Mouse (Mus musculus) spleen, postnatal 36 days (tissue): ENCODE results near the gene Rarres2.

Source experiments
- DNase-seq, 2 experiments: peaks; one replicate each; pipeline ENCODE4 v3.0.0; 2022; ENCODE audit warnings: low spot score in 2 of 2, mixed read lengths in 1 of 2

Gene Rarres2

DNA sequence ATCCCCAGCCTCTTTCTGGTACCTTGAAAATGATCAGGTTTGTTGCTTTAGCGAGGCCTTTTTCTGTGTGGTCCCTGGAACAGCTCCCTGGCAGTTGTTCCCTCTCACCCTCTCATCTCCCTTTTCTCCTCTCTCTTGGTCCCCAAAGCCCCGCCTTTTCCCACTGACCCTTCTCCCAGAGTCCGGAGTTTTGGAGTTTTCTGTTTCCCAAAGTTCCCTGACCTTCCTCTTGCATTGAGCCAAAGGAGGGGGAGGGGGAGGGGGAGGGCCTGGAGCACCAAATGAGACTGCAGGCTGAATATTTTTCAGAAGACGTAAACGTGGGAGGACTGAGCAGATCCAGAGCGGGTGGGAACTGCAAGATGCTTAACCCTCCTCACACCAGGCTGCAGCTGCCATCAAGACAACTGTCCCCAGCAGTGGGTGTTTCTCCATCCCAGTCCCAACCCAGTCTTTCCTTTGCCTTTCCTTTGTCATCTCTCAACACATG, at the start of gene Rarres2:
Gene Rarres2 (minus strand): TSS at position 218 of the 490 bp plus-strand sequence.
- no peak for DNase-seq

DNA sequence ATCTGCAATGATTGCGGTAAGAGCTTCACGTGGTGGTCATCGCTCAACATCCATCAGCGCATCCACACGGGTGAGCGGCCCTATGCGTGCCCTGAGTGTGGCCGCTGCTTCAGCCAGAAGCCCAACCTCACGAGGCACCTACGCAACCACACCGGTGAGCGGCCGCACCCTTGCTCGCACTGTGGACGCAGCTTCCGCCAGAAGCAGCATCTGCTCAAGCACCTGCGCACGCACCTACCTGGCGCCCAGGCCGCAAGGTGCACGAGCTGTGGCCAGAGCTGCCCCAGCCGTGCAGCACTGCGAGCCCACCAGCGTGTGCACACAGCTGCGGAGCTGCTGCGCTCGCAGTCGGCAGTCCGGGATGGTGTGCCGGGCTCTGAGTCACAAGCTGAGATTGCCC, 47.4 kb upstream of the Rarres2 start:
- no peak for DNase-seq

DNA sequence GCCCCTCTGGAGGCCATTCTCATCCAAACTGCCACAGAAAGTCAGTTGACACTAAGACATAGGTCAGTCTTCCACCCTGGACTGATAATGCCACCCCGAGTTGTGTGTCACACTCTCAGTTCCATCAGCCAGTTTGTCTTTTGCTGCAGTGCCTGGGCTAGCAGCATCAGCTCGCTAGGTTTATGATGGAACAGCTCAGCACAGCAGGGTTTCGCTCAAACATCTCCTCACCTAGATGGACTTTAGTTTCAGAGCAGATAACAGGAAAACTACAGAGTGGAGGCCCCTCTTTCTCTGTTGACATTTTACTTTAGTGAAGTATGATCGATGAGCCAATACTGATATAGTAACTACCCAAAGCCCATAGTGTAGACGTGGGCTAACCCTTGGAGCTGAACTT, 42.2 kb upstream of the Rarres2 start:
- no peak for DNase-seq

GRCm38 (mm10) chr6:48613464-48613863, 40.9 kb upstream of the Rarres2 start:
- DNase-seq: no peak

GRCm38 (mm10) chr6:48610657-48611056, 38.1 kb upstream of the Rarres2 start:
- no peak for DNase-seq

GRCm38 (mm10) chr6:48609512-48609911, 36.9 kb upstream of the Rarres2 start:
- DNase-seq: no peak

- DNase-seq: no peak
Observed at GRCm38 (mm10) chr6:48608124-48608523, 35.5 kb upstream of the Rarres2 start.

GRCm38 (mm10) chr6:48602080-48602741, 29.6 kb upstream of the Rarres2 start:
- DNase-seq: no peak

- DNase-seq: peak; percentile 93 to 94
Observed at GRCm38 (mm10) chr6:48601271-48602079, 28.9 kb upstream of the Rarres2 start, which contains the start of gene Zfp775. Gene Zfp775, plus strand, starts transcription at chr6:48602063.

- DNase-seq: no peak
Observed at GRCm38 (mm10) chr6:48600594-48600993, 28.0 kb upstream of the Rarres2 start.

GRCm38 (mm10) chr6:48597233-48597625, 24.6 kb upstream of the Rarres2 start:
- DNase-seq: no peak

- DNase-seq: no peak
Observed at GRCm38 (mm10) chr6:48596545-48597232, 24.1 kb upstream of the Rarres2 start.

GRCm38 (mm10) chr6:48595278-48595677, 22.7 kb upstream of the Rarres2 start:
- no peak for DNase-seq

DNA sequence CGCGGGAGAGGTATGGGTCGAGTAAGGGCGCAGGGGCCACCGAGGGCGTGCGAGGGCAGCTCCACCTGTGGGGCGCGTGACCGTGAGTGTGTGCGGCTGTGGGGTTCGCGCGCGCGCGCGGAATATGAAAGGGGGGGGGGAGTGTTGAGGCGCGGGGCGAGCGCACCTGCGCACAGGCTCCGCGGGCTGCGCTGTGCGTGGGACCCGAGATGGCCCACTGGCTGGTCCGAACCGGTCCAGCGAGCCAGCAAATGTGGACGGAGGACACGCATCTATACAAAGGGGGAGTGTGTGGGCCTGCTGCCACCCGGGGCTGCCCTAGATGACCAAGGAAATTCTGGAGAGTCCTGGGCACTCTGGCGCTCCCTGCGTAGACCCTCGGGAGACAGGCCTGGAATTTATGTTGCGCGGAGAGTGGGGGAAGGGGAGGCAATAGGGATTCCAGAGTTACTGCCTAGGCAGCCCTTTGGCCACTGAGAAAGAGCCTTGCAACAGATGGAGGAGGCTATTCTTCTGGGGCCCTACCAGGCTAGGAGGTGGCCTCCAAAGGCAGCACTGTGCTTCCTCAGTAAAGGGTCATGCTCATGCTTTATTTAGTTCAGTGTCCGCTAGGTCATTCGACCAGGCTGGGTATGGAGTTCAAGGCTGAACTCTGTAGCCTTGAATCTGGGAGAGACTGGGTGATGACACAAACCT, 21.6 kb upstream of the Rarres2 start:
- no peak for DNase-seq

- DNase-seq: peak; percentile 73 to 75
Observed at GRCm38 (mm10) chr6:48593158-48594042, 20.8 kb upstream of the Rarres2 start, which contains the start of the genes Repin1 and Gm44965. Gene Repin1, plus strand, starts transcription at chr6:48593883. Gene Gm44965, plus strand, starts transcription at chr6:48593941.

DNA sequence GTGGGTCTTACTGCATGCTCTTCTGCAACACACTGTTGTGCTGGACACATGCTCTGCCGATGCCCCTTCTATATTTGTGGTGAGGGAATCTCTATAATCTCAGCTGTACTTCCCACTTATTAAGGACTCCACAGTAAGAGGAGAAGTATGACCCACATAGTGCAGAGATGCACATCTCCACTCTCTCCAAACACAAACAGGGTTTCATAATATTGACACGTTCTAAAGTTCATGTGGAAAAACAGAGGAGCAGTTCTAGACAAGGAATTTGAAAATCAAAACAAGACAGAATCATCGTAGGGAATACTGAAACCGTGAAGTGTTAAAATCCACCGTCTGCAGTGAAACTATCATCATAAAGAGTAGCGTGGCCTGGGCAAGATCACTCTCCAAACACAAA, 19.3 kb upstream of the Rarres2 start:
- no peak for DNase-seq

GRCm38 (mm10) chr6:48591221-48591845, 18.7 kb upstream of the Rarres2 start:
- DNase-seq: no peak

DNA sequence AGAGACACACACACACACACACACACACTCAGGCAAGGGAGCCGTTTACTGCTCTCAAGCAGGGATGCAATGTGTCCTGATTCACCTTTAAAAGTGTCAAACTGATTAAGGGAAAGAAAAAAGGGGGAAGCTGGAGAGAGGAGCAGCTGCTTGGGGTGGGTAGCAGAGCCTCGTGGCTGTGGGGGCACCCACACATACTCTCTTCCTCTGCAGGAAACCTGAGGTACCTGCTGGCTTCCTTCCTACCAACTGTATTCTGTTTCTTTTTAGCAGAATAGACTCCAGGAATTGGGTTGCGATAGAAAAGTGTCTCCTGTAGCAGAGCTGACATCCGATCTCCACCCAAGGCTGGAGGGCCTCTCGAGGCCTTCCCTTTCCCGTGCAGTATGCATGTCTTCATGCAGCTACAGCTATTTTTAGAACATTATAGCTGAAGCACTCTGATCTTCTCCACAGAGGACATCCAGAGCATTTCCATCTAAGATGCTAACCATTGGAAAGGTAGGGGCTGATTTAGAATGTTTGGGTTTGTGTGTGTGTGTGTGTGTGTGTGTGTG, 16.7 kb upstream of the Rarres2 start, which contains the start of gene Gm45021:
Gene Gm45021 (plus strand): TSS at position 417 of the 557 bp plus-strand sequence.
- no peak for DNase-seq

- DNase-seq: peak in 1 of 2 experiments; percentile 28
Observed at GRCm38 (mm10) chr6:48582037-48582436, 9.4 kb upstream of the Rarres2 start.

GRCm38 (mm10) chr6:48581257-48581656, 8.7 kb upstream of the Rarres2 start:
- DNase-seq: no peak
